Mouse (Mus musculus) E14TG2a.4 (cell line): ENCODE results near the gene Ush1g.

ENCODE experiments used
- CTCF ChIP-seq: conservative IDR thresholded peaks from 2 replicates; pipeline ENCODE4 v1.5.1; 2014; ENCODE audit warnings: low read length
- NANOG ChIP-seq: IDR thresholded peaks from 2 replicates; pipeline ENCODE4 v1.6.1; 2014; ENCODE audit warnings: borderline replicate concordance, low read length, mixed read lengths
- POU5F1 ChIP-seq: IDR thresholded peaks from 2 replicates; pipeline ENCODE4 v1.6.1; 2014; ENCODE audit warnings: low read length, borderline replicate concordance

DNA sequence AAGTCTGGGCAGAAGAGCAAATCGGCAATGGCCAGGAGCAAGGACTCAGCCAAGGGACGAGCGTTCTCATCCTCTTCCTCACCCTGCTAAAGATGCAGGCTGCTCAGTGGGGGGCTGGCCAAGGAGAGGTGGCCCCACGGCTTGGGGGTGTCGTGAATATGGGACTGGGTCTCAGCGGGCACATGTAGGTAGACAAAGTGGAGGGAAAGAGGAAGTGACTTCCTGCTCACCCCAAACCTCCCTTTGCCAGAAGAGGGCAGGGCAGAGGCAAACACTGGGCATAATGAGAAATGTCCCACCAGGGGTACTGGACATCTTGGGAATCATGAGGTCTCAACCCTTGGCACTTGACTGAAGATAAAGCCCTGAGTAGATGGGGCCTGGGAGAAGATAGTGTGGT, 37.9 kb upstream of the Ush1g start:
- no peak for TF ChIP-seq CTCF
- no peak for TF ChIP-seq NANOG
- TF ChIP-seq POU5F1 = no peak
